Mouse (Mus musculus): ENCODE measurements at regions not wholly inside any gene's neighbourhood (a gene's known extent, or its start where the extent isn't known, plus 50 kb on each side); places are given as distances from the start of the nearest gene placed in this dataset.
"Not testable (repeated sequence)": the region's sequence is repeated elsewhere in the genome, so short reads cannot be mapped to it uniquely, and the experiment has no call there.

DNA sequence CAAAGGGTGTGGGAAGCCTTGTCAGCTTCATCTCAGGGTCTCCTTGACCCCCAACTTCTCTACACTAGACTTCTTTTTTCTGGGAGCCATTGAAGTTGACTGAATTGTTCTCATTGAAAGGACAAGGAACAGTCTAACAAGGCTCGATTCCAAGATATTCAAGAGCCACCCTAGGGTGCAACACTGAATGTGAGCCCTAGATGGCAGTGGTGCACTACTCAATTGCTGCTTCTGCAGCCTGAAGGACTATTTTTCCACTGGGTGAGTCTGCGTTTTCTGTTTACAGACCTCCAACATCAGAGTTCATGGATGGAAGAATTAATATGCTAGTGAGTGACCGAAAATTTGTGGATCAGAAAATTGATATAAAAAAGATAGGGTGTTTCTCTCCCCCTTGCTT is 161.5 kb downstream of the Hpcal1 start:
- DNase-seq: peak; percentile 65

- DNase-seq: not testable (repeated sequence)
Observed at GRCm38 (mm10) chr12:17872491-17872890, 181.8 kb downstream of the Hpcal1 start.

- DNase-seq: peak; percentile 96
Observed at GRCm38 (mm10) chr12:17881371-17882116, 190.9 kb downstream of the Hpcal1 start.

- peak; percentile 3 for DNase-seq
Observed at GRCm38 (mm10) chr12:17882117-17883116, 191.8 kb downstream of the Hpcal1 start.

DNA sequence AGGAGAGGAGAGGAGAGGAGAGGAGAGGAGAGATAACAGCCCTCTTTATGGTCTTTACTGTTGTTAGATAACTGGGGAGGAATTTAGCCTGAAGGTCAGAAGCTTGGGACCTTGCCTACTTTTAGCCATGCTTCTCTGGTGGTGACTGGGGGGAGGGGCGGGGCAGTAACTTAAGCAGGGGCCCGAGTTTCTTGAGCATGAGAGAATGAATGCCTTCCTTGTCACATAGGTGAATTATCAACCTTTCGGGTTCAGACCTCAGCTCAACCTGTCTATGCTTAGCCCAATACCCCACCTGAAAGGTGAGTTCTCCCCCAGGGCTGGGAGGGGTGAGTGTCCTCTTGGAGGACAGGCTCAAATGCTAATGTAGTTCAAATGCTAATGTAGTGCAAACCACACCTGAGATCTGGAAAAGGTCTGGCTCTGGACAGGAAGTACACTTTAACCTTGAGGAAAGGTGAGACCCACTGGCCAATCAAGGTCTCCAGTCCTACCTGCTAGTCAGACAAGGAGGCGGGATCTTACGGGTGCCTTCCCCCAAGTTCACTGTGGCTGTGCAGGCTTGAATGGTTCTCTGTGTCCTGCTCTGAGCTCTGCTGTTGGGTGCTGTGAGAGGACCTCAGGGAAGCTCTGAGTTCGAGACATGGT is 201.1 kb downstream of the Hpcal1 start:
- not testable (repeated sequence) for DNase-seq

DNA sequence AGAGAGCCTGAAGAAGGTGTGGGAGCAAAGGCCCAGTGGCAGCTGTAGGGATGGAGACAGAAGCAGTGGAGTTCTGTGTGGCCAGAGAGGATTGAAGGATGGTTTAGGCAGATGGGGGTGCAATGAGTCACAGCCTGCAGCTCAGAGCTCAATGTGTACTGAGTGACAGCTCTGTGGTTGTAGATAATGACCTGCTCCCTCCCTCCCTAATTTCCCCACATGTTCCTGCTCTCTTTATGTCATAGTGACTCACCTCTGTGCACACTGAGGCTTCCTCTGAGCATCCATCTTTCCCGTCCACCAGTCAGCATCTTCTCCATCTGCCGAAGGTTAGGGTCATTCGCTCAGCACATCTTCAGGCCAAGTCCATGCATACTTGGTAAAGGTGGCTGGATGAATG is 222.4 kb downstream of the Hpcal1 start:
- not testable (repeated sequence) for DNase-seq
